Mouse (Mus musculus) forebrain, embryonic 12.5 days (tissue): ENCODE data around the gene Slc17a1. TPM values are rescaled to one million over a fixed set of nuclear protein-coding genes. Genes with fewer than 3 reads are reported as not detected.

Source experiments
- ATAC-seq: fragments of 200-750 bp; cut with Nextera tagmentation; 2 replicates; pipeline ENCODE4 v1.8.0; 2017; ENCODE audit warnings: moderate TSS enrichment; ENCODE audit not compliant: low FRiP score
- H3K27ac ChIP-seq: fragments of 300-500 bp; sonication (generic); 2 replicates; pipeline ENCODE4 v1.5.1; 2016; ENCODE audit warnings: mild to moderate bottlenecking
- H3K27me3 ChIP-seq: fragments of 300-500 bp; sonication (generic); 2 replicates; pipeline ENCODE4 v1.6.1; 2016; ENCODE audit warnings: mild to moderate bottlenecking
- H3K36me3 ChIP-seq: fragments of 300-500 bp; sonication (generic); replicated peaks from 2 replicates; pipeline ENCODE4 v1.6.1; 2016; ENCODE audit warnings: mild to moderate bottlenecking
- H3K4me1 ChIP-seq: fragments of 300-500 bp; sonication (generic); 2 replicates; pipeline ENCODE4 v1.6.1; 2016
- H3K4me2 ChIP-seq: fragments of 300-500 bp; sonication (generic); 2 replicates; pipeline ENCODE4 v1.6.1; 2016; ENCODE audit warnings: mild to moderate bottlenecking, moderate library complexity
- H3K4me3 ChIP-seq: fragments of 300-500 bp; sonication (generic); replicated peaks from 2 replicates; pipeline ENCODE4 v1.5.1; 2016; ENCODE audit warnings: mild to moderate bottlenecking
- H3K9ac ChIP-seq: fragments of 300-500 bp; sonication (generic); 2 replicates; pipeline ENCODE4 v1.6.1; 2016; ENCODE audit warnings: mild to moderate bottlenecking
- H3K9me3 ChIP-seq: fragments of 300-500 bp; sonication (generic); 2 replicates; pipeline ENCODE4 v1.6.1; 2016
- WGBS: fragments of 180-500 bp; shearing (Covaris S2); methylation state at CpG from one replicate; pipeline ENCODE4 v1.1.7; 2016; 5-methylcytosine and 5-hydroxymethylcytosine counted together
- microRNA-seq: library from miRNA; unstranded; fragments of <30 nt; microRNA quantifications from one replicate; pipeline ENCODE4, GENCODE M21; 2017
- polyA plus RNA-seq: library from polyadenylated mRNA; unstranded; fragments of >200 nt; fragmentation: Nextera tagmentation; extraction: Ambion mirVana; gene quantifications from 2 replicates; pipeline ENCODE4 v1.2.1, GENCODE M21; 2016

Gene Slc17a1
- polyA plus RNA-seq, 1 experiment from 2014 or later = not detected

DNA sequence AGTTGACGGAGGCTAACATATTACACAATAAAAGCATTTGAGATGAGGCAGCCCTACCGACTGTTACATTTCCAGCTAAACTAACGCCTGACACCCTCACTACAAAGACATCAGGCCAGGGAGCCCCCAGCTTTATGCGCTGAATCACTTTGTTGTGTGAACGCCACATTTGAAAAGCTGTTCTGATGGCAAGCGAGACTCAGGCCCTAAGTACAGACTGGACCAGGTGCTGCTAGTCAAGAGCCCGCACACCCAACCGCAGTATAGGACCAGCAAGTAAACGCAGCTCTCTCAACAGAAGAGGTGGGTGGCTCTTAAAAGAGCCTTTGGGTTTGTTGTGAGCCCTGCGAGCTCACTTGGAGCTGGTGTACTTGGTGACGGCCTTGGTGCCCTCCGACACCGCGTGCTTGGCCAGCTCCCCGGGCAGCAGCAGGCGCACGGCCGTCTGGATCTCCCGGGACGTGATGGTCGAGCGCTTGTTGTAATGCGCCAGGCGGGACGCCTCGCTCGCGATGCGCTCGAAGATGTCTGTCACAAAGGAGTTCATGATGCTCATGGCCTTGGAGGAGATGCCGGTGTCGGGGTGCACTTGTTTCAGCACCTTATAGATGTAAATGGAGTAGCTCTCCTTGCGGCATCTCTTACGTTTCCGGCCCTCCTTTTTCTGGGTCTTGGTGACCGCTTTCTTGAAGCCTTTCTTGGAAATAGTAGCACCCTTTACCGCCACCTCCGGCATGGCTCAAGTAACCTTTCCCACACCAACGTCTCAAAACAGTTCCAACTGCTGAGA is 66.1 kb downstream of the Slc17a1 start, which contains the start of gene Hist1h2ba:
Hist1h2ba (minus strand) TSS at position 736 of the 790 bp plus-strand sequence.
- WGBS = 94% methylated on average over 39 of the region's 39 CpGs
- H3K9ac ChIP-seq = no peak within 1 kb of the TSS
- ATAC-seq = no peak

DNA sequence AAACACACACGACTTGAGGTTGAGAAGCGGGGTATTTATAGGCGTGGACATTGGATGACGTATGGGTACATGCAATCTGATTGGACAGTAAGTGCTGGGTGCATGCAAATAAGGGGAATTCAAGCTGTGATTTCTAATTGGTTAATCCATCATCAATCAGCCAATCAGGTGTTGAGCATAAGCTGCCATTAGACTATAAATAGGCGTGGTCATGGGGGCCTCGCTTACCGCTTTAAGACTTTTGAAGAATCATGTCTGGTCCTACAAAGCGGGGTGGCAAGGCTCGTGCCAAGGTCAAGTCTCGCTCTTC is 66.6 kb downstream of the Slc17a1 start, which contains the start of gene Hist1h2aa:
Hist1h2aa (plus strand) TSS at position 252 of the 310 bp plus-strand sequence.
- Histone ChIP-seq H3K27me3 (no peaks in the 10 kb centered on the region), H3K4me1 (no peaks in the 10 kb centered on the region), H3K9me3 (no peaks in the 10 kb centered on the region), H3K27ac (no peak within 1 kb of the TSS), H3K4me2 (no peak within 1 kb of the TSS), H3K4me3 (no peak within 1 kb of the TSS), H3K9ac (no peak within 1 kb of the TSS), H3K36me3 (no peaks in the 10 kb centered on the region)
- no peak for ATAC-seq
- 96% methylated on average over 10 of the region's 10 CpGs for WGBS

More for the DNA sequence above, 66.1 kb downstream of the Slc17a1 start, which contains the start of gene Hist1h2ba:
- H3K36me3 ChIP-seq = no peaks in the 10 kb centered on the region
- H3K27ac ChIP-seq = no peak within 1 kb of the TSS
- H3K4me1 ChIP-seq = no peaks in the 10 kb centered on the region
- no peak within 1 kb of the TSS for H3K4me2 ChIP-seq
- H3K4me3 ChIP-seq = no peak within 1 kb of the TSS
- no peaks in the 10 kb centered on the region for H3K27me3 ChIP-seq
- no peaks in the 10 kb centered on the region for H3K9me3 ChIP-seq

DNA sequence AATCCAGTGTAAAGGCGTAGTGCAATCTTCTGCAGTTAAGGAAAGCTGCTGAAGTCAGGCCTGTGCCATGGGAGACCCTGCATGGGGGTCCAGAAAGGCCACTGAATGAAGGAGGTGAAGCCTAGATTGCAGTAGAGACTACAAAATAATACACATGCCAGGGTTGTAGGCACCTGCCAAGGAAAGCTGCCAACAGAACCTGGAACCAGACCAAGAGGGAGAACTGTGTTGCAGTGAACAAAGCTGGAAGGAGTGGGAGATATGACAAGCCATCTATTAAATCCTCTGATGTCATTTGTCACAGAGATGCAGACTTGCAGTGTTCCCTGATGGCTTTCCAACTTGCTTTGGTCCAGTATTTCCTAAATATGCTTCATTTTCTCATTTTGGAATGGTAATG is 71.1 kb downstream of the Slc17a1 start:
- Histone ChIP-seq H3K4me3 (no peak overlapping the region), H3K4me1 (no peaks in the 10 kb centered on the region), H3K27ac (no peak overlapping the region), H3K9me3 (no peaks in the 10 kb centered on the region), H3K4me2 (no peak overlapping the region), H3K36me3 (no peaks in the 10 kb centered on the region), H3K9ac (no peak overlapping the region), H3K27me3 (no peaks in the 10 kb centered on the region)
- 84% methylated on average over 1 of the region's 1 CpGs for WGBS
- no peak for ATAC-seq

DNA sequence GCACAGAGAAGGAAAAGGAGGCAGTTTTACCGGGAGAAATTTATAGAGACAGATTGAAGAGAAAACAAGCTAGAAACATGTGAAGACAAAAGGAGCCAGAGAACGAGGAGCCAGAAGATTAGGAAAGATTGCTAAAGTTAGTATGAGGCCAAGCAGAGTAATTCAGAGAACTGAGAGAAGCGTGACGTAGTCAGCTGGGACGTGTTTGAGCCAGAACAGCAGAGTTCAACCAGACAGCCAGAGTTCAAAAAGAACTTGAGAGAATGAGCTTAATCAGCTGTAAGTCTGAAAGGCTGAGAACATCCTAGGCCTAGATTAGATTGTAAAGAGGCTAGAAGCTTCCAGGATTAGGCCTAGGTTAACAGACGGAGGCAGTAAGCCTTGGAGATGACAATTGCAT is 72.7 kb downstream of the Slc17a1 start:
- 43% methylated on average over 6 of the region's 6 CpGs for WGBS
- Histone ChIP-seq H3K9ac (no peak overlapping the region), H3K4me2 (no peak overlapping the region), H3K9me3 (no peaks in the 10 kb centered on the region), H3K4me3 (no peak overlapping the region), H3K27me3 (no peaks in the 10 kb centered on the region), H3K4me1 (no peaks in the 10 kb centered on the region), H3K36me3 (no peaks in the 10 kb centered on the region), H3K27ac (no peak overlapping the region)
- no peak for ATAC-seq

DNA sequence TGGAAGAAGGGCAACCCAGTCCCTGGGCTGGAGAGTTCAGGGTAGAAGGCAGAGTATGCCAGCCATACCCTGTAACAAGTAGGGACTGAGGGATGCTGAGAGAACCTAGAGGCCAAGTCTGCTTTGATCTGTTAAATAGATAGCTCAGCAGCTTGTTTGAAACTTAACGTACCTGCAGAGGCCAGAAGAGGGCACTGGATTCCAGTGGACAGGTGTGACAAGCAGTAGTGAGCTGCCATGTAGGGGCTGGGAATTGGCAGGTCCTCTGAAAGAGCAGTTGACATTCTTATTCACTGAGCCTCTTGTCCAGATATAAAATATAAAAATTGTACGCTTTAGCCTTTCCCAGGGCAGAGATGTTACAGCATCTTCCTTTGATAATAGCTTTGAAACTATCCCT is 75.3 kb downstream of the Slc17a1 start:
- Histone ChIP-seq H3K9ac (no peak overlapping the region), H3K27me3 (peaks cover 9% of the 10 kb centered on the region; the same call in 1 of the 2 replicates), H3K4me1 (peaks cover 7% of the 10 kb centered on the region; the same call in 1 of the 2 replicates), H3K9me3 (no peaks in the 10 kb centered on the region), H3K27ac (no peak overlapping the region), H3K4me2 (no peak overlapping the region), H3K36me3 (no peaks in the 10 kb centered on the region), H3K4me3 (no peak overlapping the region)
- no peak for ATAC-seq
- WGBS = 46% methylated on average over 2 of the region's 2 CpGs

Small RNAs within 50 kb of the gene (microRNA-seq; reads per million reads assigned to microRNA genes)
- gene Gm44344 = not detected

Other genes with a start within 250 kb of the Slc17a1 start
- gene Hist1h2be, start 246.6 kb upstream of the Slc17a1 start, polyA plus RNA-seq = 3.0 and 3.7 TPM in 2 replicates
- gene Hist1h1e, start 245.2 kb upstream of the Slc17a1 start, polyA plus RNA-seq = 26.3 and 26.6 TPM in 2 replicates
- 1.4 and 1.6 TPM in 2 replicates for gene Hist1h2ac, start 183.8 kb upstream of the Slc17a1 start, polyA plus RNA-seq
- gene Hist1h2bc, start 183.6 kb upstream of the Slc17a1 start, polyA plus RNA-seq = 34.6 and 36.5 TPM in 2 replicates
- gene Hist1h1t, start 171.9 kb upstream of the Slc17a1 start, polyA plus RNA-seq = not detected in 2 replicates
- gene Hist1h4c, start 169.3 kb upstream of the Slc17a1 start, polyA plus RNA-seq = 6.1 and 9.8 TPM in 2 replicates
- gene Hfe, start 156.9 kb upstream of the Slc17a1 start, polyA plus RNA-seq = 2.0 and 2.5 TPM in 2 replicates
- 15.2 and 15.9 TPM in 2 replicates for gene Hist1h1c, start 128.9 kb upstream of the Slc17a1 start, polyA plus RNA-seq
- gene Hist1h3c, start 122.1 kb upstream of the Slc17a1 start, polyA plus RNA-seq = 11.1 and 13.8 TPM in 2 replicates
- 2.2 and 3.5 TPM in 2 replicates for gene Hist1h2bb, start 121.0 kb upstream of the Slc17a1 start, polyA plus RNA-seq
- 59.9 and 73.2 TPM in 2 replicates for gene Hist1h2ab, start 116.6 kb upstream of the Slc17a1 start, polyA plus RNA-seq
- gene Hist1h3b, start 115.5 kb upstream of the Slc17a1 start, polyA plus RNA-seq = 14.0 and 15.8 TPM in 2 replicates
- 5.3 and 8.2 TPM in 2 replicates for gene Hist1h4b, start 110.7 kb upstream of the Slc17a1 start, polyA plus RNA-seq
- gene Hist1h4a, start 106.5 kb upstream of the Slc17a1 start, polyA plus RNA-seq = 0.88 TPM in 1 of 2 replicates, not detected in the other
- gene Hist1h3a, start 105.4 kb upstream of the Slc17a1 start, polyA plus RNA-seq = 5.1 and 5.2 TPM in 2 replicates
- gene Hist1h1a, start 104.1 kb upstream of the Slc17a1 start, polyA plus RNA-seq = 3.3 and 4.0 TPM in 2 replicates
- 0.18 TPM in 1 of 2 replicates, not detected in the other for gene Trim38, start 97.8 kb upstream of the Slc17a1 start, polyA plus RNA-seq
- not detected in 2 replicates for gene Slc17a2, start 60.8 kb upstream of the Slc17a1 start, polyA plus RNA-seq
- not detected in 2 replicates for gene Slc17a3, start 28.3 kb upstream of the Slc17a1 start, polyA plus RNA-seq
- gene Slc17a4, start 47.3 kb downstream of the Slc17a1 start, polyA plus RNA-seq = not detected in 2 replicates
- gene Hist1h2ba, start 66.4 kb downstream of the Slc17a1 start, polyA plus RNA-seq = not detected in 2 replicates
- not detected in 2 replicates for gene Hist1h2aa, start 66.7 kb downstream of the Slc17a1 start, polyA plus RNA-seq
- gene Scgn, start 123.5 kb downstream of the Slc17a1 start, polyA plus RNA-seq = 1.5 and 1.9 TPM in 2 replicates